Mouse (Mus musculus): ENCODE results near the gene Tbl1x. TPM values are rescaled to one million over a fixed set of nuclear protein-coding genes. Genes with fewer than 3 reads are reported as not detected.

The Tbl1x gene
- 60.2 TPM for polyA plus RNA-seq (2015; fragmentation: Illumina TruSeq; extraction: RNeasy Lipid Tissue Mini Kit (QIAGEN cat#74804); ENCODE audit: insufficient read depth, low replicate concordance)

GRCm38 (mm10) chrX:77510371-77511300 is at the start of gene Tbl1x:
TSS of gene Tbl1x (plus strand) at chrX:77511013.

Data from spleen, adult 10 weeks (tissue).